Mouse (Mus musculus) natural killer cell, adult 2 months (primary cell): ENCODE results near the gene Miox.

Experiments used
- DNase-seq, 2 experiments: peaks; one replicate each; pipeline ENCODE4 v3.0.0; 2022; ENCODE audit warnings: low spot score in 2 of 2

Miox gene

GRCm38 (mm10) chr15:89334271-89334670, at the start of gene Miox:
TSS of gene Miox (plus strand) at chr15:89334398.
- no peak for DNase-seq

- no peak for DNase-seq
Measured at GRCm38 (mm10) chr15:89285004-89285403, 49.2 kb upstream of the Miox start.

- no peak for DNase-seq
Measured at GRCm38 (mm10) chr15:89285478-89285877, 48.7 kb upstream of the Miox start.

DNA sequence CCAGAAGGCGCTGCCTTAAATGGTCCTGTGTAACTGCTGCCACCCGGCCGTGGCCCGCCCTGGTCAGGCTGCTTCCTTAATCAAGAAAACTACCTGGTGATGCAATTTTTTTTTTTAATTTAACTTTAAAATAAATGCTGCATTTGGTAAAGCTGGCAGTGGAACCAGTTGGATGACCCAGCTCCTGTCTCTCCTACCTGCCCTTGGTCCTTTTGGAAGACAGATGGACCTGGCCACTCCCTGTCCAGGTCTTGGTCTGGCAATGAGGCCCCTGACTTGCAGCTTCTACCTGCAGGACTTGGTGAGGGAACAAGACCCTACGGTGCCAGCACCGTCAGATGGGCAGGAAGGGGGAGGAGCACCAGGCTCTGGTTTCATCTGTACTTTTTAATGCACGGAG, 48.1 kb upstream of the Miox start:
- no peak for DNase-seq

GRCm38 (mm10) chr15:89286582-89286981, 47.6 kb upstream of the Miox start:
- DNase-seq: no peak

DNA sequence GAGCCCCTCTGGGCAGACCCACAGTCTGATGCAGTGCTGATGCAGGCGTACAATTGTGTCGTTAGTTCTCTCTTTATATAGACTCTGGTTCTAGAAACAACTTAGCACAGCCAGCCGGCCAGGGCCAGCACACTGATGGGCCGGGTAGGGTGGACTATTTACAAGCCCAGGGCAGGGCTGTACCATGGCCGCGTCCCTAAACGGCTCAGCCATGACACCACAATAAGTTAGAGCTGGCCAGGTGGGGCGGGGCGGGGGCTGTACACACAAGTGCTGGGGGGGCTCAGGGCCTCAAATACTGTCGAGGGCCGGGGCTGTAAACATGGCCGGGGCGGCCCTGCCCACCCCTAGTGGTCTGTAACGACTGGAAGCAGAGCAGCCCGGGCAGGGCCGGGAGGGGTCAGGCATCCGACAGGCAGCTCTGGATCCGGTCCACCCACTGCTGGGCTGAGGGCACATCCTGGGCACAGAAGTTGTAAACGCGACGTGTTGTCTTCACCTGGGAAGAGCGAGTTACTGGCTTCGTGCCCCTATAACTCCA, 45.9 kb upstream of the Miox start:
- DNase-seq: no peak

GRCm38 (mm10) chr15:89289455-89289854, 44.7 kb upstream of the Miox start:
- DNase-seq: no peak

DNA sequence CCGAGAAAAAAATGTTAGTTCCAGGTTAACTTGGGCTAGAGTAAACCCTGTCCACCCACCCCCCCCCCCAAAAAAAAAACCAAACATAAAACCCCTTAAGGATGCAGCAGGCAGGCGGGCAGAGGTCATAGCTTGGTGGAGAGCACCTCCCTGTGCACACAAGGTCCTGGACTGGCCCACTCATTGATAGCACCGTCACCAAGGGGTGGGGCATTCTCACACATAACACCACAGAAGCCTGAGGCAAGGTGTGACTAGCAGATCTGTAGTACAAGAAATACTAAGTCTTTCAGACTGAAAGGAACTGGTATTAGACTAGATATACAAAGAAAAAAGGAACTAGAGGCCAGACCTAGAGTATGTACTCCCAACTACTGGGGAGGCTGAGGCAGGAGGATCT, 42.7 kb upstream of the Miox start:
- DNase-seq: peak; percentile 37 to 52

GRCm38 (mm10) chr15:89292795-89293194, 41.4 kb upstream of the Miox start:
- DNase-seq: no peak

DNA sequence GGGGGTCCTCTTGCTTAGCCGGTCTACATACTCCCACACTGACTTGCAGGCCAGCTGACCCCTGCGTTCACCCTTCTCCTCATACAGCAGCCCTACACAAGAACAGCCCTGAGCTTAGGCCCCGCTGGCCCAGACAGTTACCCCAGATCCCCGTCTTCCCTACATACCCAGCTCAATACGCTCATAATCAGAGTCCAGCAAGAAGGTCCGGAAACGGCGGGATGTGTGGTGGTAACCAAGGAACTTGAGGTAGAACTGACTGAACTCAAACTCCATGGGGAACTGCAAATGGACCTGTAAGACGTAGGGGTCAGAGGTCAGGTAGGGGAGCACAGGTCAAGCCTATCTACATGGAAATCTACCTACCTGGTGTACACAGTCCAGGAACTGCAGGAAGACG, 40.4 kb upstream of the Miox start:
- no peak for DNase-seq

- no peak for DNase-seq
Measured at GRCm38 (mm10) chr15:89295580-89296165, 38.5 kb upstream of the Miox start.

DNA sequence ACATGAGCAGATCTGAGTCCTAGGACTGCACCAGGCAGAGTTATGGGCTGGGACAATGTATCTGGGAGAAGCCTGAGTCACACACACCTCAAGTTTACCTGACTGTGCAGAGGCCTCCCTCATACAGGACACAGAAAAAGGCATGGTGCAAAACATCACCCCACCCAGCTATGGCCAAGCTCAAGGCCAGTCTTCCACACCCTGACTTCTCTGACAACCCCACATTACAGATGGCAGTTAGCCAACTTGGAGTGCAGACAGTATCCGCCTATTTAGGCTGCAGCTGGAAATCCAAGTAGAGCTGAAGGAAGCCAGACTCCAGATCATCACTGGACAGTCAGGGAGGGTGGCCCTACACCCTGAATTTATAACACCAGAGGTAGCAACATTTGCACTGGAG, 37.7 kb upstream of the Miox start:
- DNase-seq: no peak

GRCm38 (mm10) chr15:89297695-89298094, 36.5 kb upstream of the Miox start:
- DNase-seq: no peak

DNA sequence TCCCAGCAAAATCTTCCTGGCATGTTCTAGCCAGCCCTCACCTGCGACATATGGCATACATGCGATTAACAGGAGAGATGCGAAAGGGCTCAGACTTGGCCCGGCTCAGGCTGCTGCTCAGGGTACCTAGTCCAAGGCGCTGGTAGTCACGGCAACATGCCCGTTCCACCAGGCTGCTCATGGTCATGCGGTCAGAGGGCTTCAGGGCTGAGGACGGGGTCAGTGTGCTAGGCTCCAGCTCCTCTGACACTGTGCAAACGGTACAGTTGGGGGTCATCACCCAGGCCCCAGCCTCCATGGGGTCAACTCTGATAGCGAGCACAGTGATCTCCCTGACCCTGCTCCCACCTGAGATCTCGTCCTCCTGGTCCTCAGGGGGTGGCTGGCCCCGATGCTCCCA, 34.0 kb upstream of the Miox start:
- DNase-seq: no peak

- DNase-seq: no peak
Measured at GRCm38 (mm10) chr15:89300600-89300999, 33.6 kb upstream of the Miox start.

GRCm38 (mm10) chr15:89305966-89306365, 28.2 kb upstream of the Miox start:
- no peak for DNase-seq

GRCm38 (mm10) chr15:89307461-89307860, 26.7 kb upstream of the Miox start:
- no peak for DNase-seq

- no peak for DNase-seq
Measured at GRCm38 (mm10) chr15:89308406-89309139, 25.6 kb upstream of the Miox start.

- peak; percentile 82 to 85 for DNase-seq
Measured at GRCm38 (mm10) chr15:89309962-89310498, 24.2 kb upstream of the Miox start.

GRCm38 (mm10) chr15:89313359-89313758, 20.8 kb upstream of the Miox start:
- DNase-seq: no peak

GRCm38 (mm10) chr15:89314107-89314506, 20.1 kb upstream of the Miox start:
- DNase-seq: no peak

GRCm38 (mm10) chr15:89314511-89315189, 19.5 kb upstream of the Miox start:
- DNase-seq: no peak
